Mouse (Mus musculus) inflammation-experienced regulatory T-cells, adult 6 months (primary cell): ENCODE measurements around the gene Tert. TPM values are rescaled to one million over a fixed set of nuclear protein-coding genes. Genes with fewer than 3 reads are reported as not detected.

Experiments
- ATAC-seq: one replicate; pipeline ENCODE4 v1.8.0; 2017
- polyA plus RNA-seq, 3 experiments: library from polyadenylated mRNA; unstranded; fragments of 100-300 nt; shearing (Covaris generic); gene quantifications; one replicate each; pipeline ENCODE4 v1.2.1; 2017

Gene Tert
- polyA plus RNA-seq, result 1 to 10 TPM; 2.0 to 7.7 (median 2.8) TPM

- ATAC-seq, result peak; percentile 84
Measured at GRCm38 (mm10) chr13:73626745-73627549, at the start of gene Tert. Gene Tert, plus strand, starts transcription at chr13:73626911.

- no peak for ATAC-seq
Measured at GRCm38 (mm10) chr13:73577277-73577676, 49.4 kb upstream of the Tert start.

GRCm38 (mm10) chr13:73591488-73591887 is 35.2 kb upstream of the Tert start:
- no peak for ATAC-seq

GRCm38 (mm10) chr13:73592546-73592945 is 34.2 kb upstream of the Tert start:
- no peak for ATAC-seq

GRCm38 (mm10) chr13:73596276-73596675 is 30.4 kb upstream of the Tert start:
- no peak for ATAC-seq

GRCm38 (mm10) chr13:73600217-73600616 is 26.5 kb upstream of the Tert start:
- no peak for ATAC-seq

- no peak for ATAC-seq
Measured at GRCm38 (mm10) chr13:73603046-73603445, 23.7 kb upstream of the Tert start.

- ATAC-seq, result peak; percentile 96
Measured at GRCm38 (mm10) chr13:73603522-73604155, 23.1 kb upstream of the Tert start, which contains the start of gene Clptm1l. Gene Clptm1l, plus strand, starts transcription at chr13:73604006.

- ATAC-seq, result peak; percentile 22
Measured at GRCm38 (mm10) chr13:73604156-73604957, 22.4 kb upstream of the Tert start.

GRCm38 (mm10) chr13:73618406-73618805 is 8.3 kb upstream of the Tert start:
- ATAC-seq, result no peak

- ATAC-seq, result peak; percentile 50
Measured at GRCm38 (mm10) chr13:73620637-73621036, 6.1 kb upstream of the Tert start.

- no peak for ATAC-seq
Measured at GRCm38 (mm10) chr13:73626410-73626744, 334 bp upstream of the Tert start.

GRCm38 (mm10) chr13:73628586-73629113 is 1.9 kb downstream of the Tert start:
- no peak for ATAC-seq

- ATAC-seq, result no peak
Measured at GRCm38 (mm10) chr13:73631837-73632236, 5.1 kb downstream of the Tert start.

GRCm38 (mm10) chr13:73637826-73638225 is 11.1 kb downstream of the Tert start:
- ATAC-seq, result no peak

- no peak for ATAC-seq
Measured at GRCm38 (mm10) chr13:73641296-73641695, 14.6 kb downstream of the Tert start.

- peak; percentile 89 for ATAC-seq
Measured at GRCm38 (mm10) chr13:73646397-73647087, 19.8 kb downstream of the Tert start.

- no peak for ATAC-seq
Measured at GRCm38 (mm10) chr13:73653266-73653665, 26.6 kb downstream of the Tert start.

GRCm38 (mm10) chr13:73654976-73655375 is 28.3 kb downstream of the Tert start:
- ATAC-seq, result no peak

GRCm38 (mm10) chr13:73658953-73659352 is 32.2 kb downstream of the Tert start:
- no peak for ATAC-seq

- ATAC-seq, result no peak
Measured at GRCm38 (mm10) chr13:73660163-73660695, 33.5 kb downstream of the Tert start.

- ATAC-seq, result no peak
Measured at GRCm38 (mm10) chr13:73675161-73675560, 48.5 kb downstream of the Tert start.
